Comparison of ENCODE assay signal across 8 mouse cellular contexts in genomic region chr9:80164191-80164590, GRCm38 (mm10). TPM values are rescaled to one million over a fixed set of nuclear protein-coding genes. Genes with fewer than 3 reads are reported as not detected.
DNase-seq lines count a peak whose midpoint lies in the region; ATAC-seq and TF ChIP-seq lines count a peak whose summit lies in the region.

No protein-coding gene starts in this region.

- peak overlapping the region; percentile 72 for H3K4me2 ChIP-seq in hindbrain, embryonic 13.5 days

- H3K4me3 ChIP-seq in layer of hippocampus, adult 2 months = peak overlapping the region; percentile 95
- H3K4me3 ChIP-seq in brown adipose tissue, adult 24 weeks (ENCODE audit: insufficient read depth, low read depth, low read length) = peak overlapping the region; percentile 74
- peak overlapping the region; percentile 75 for H3K4me3 ChIP-seq in hindbrain, embryonic 13.5 days
- peak overlapping the region; percentile 98 for H3K4me3 ChIP-seq in megakaryocyte, embryonic 14.5 days (replicated peaks)

- H3K27me3 ChIP-seq in hindbrain, embryonic 13.5 days = no peaks in the 10 kb centered on the region
- H3K27me3 ChIP-seq in megakaryocyte, embryonic 14.5 days (replicated peaks) = peaks cover 16% of the 10 kb centered on the region

- H3K27ac ChIP-seq in layer of hippocampus, adult 2 months = peak overlapping the region; percentile 58; the same call in 1 of the 2 replicates
- H3K27ac ChIP-seq in brown adipose tissue, adult 24 weeks (replicated peaks; ENCODE audit: low read depth, low read length) = no peak overlapping the region
- no peak overlapping the region for H3K27ac ChIP-seq in hindbrain, embryonic 13.5 days

- H3K4me1 ChIP-seq in brown adipose tissue, adult 24 weeks (ENCODE audit: control insufficient read depth, insufficient read depth, insufficient read length, low read length) = no peaks in the 10 kb centered on the region; the same call in none of the 2 replicates
- H3K4me1 ChIP-seq in hindbrain, embryonic 13.5 days (replicated peaks) = 0 out of 2 replicates have a peak, but pooled peaks cover 9% of the 10 kb centered on the region
- peaks cover 20% of the 10 kb centered on the region for H3K4me1 ChIP-seq in megakaryocyte, embryonic 14.5 days

- DNase-seq in layer of hippocampus, adult 2 months (ENCODE audit: low spot score in 2 of 2) = no peak
- DNase-seq in layer of hippocampus, adult 11-12 months (ENCODE audit: low spot score) = no peak
- DNase-seq in T-cell, adult 2 months (ENCODE audit: low spot score) = no peak
- no peak for DNase-seq in layer of hippocampus, postnatal 36 days
- DNase-seq in ovary, postnatal 36 days (ENCODE audit: low spot score) = no peak

- no peak for TF ChIP-seq CTCF in layer of hippocampus, adult 2 months (conservative IDR thresholded peaks at IDR 0.05)

- no peaks in the 10 kb centered on the region for H3K9me3 ChIP-seq in hindbrain, embryonic 13.5 days
- peaks cover 4% of the 10 kb centered on the region for H3K9me3 ChIP-seq in megakaryocyte, embryonic 14.5 days

- WGBS in hindbrain, embryonic 13.5 days = 7% methylated on average over 13 of the region's 13 CpGs

- ATAC-seq in hindbrain, embryonic 13.5 days (ENCODE audit: low FRiP score) = no peak

- H3K36me3 ChIP-seq in hindbrain, embryonic 13.5 days = no peaks in the 10 kb centered on the region
- H3K36me3 ChIP-seq in megakaryocyte, embryonic 14.5 days (replicated peaks; ENCODE audit: low read length) = no peaks in the 10 kb centered on the region

- peak overlapping the region; percentile 81; the same call in 1 of the 2 replicates for H3K9ac ChIP-seq in hindbrain, embryonic 13.5 days

RNA-seq across cellular contexts. Expression of gene Myo6, which starts 0.6 kb away (rescaled TPM):
- 10 to 100 TPM; 82.0 to 83.8 TPM for total RNA-seq in layer of hippocampus, adult 2 months (2021)
- 15.9 and 21.4 TPM in 2 replicates for polyA plus RNA-seq in brown adipose tissue, adult 24 weeks (2012; ENCODE audit: insufficient read depth, insufficient read length, missing spikeins)
- 19.1 and 19.7 TPM in 2 replicates for polyA plus RNA-seq in hindbrain, embryonic 13.5 days (2015; fragmentation: Nextera tagmentation; extraction: Ambion mirVana)
- polyA plus RNA-seq in megakaryocyte, embryonic 14.5 days (2012; ENCODE audit: insufficient read depth, low replicate concordance) = 7.4 and 25.5 TPM in 2 replicates
- 10 to 100 TPM; 77.8 to 82.3 TPM for total RNA-seq in layer of hippocampus, postnatal 36 days (2021)
